Comparison of ENCODE assay signal across 7 mouse cellular contexts in the genomic region with DNA sequence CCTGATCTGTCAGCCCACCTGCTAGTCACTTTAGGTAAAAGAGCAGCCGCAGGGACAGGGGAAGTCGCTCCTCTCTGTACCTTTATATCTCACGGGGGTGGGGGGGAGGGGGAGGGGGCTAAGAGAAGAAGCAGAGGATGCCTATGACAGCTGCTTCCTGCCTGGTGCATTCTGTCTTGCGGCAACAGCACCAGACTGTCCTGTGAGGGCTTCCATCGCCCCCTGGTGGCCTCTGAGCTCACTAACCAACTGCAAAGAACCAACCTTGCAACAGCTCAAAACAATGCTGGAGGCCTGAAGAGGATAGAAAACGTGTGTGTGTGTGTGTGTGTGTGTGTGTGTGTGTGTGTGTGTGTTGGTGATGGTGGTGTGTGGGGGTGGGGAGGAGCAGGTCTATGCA. TPM values are rescaled to one million over a fixed set of nuclear protein-coding genes. Genes with fewer than 3 reads are reported as not detected.
DNase-seq lines count a peak whose midpoint lies in the region; ATAC-seq and TF ChIP-seq lines count a peak whose summit lies in the region.

No protein-coding gene starts in this region.

- no peak overlapping the region for H3K9ac ChIP-seq in intestine, postnatal 0 days (ENCODE audit: low read depth, low read length)
- no peak overlapping the region for H3K9ac ChIP-seq in midbrain, embryonic 15.5 days

- no peaks in the 10 kb centered on the region for H3K4me1 ChIP-seq in cortical plate, adult 2 months (ENCODE audit: control insufficient read depth, insufficient read depth, low read length)
- no peaks in the 10 kb centered on the region for H3K4me1 ChIP-seq in intestine, postnatal 0 days (replicated peaks; ENCODE audit: control insufficient read depth, insufficient read depth, low read length)
- H3K4me1 ChIP-seq in limb, embryonic 10.5 days: peaks cover 3% of the 10 kb centered on the region; the same call in 1 of the 2 replicates
- no peaks in the 10 kb centered on the region for H3K4me1 ChIP-seq in midbrain, embryonic 15.5 days

- no peaks in the 10 kb centered on the region for H3K36me3 ChIP-seq in intestine, postnatal 0 days (ENCODE audit: control insufficient read depth, insufficient read depth)
- peaks cover 20% of the 10 kb centered on the region; the same call in 1 of the 2 replicates for H3K36me3 ChIP-seq in limb, embryonic 10.5 days
- H3K36me3 ChIP-seq in midbrain, embryonic 15.5 days (replicated peaks): peaks cover 61% of the 10 kb centered on the region

- WGBS in intestine, postnatal 0 days: 9% methylated on average over 6 of the region's 6 CpGs
- WGBS in limb, embryonic 10.5 days: 9% methylated on average over 6 of the region's 6 CpGs
- WGBS in midbrain, embryonic 15.5 days: 11% methylated on average over 5 of the region's 6 CpGs

- intact Hi-C loops in gastrocnemius, postnatal 14 days (cut with DNase I; ENCODE audit: low total_unique reads): loop anchor here (10.0 kb wide), 1 partner anchor 149 kb away; no protein-coding TSS in a partner anchor

- no peaks in the 10 kb centered on the region for H3K27me3 ChIP-seq in intestine, postnatal 0 days (replicated peaks; ENCODE audit: control insufficient read depth, insufficient read depth, low read length)
- no peaks in the 10 kb centered on the region for H3K27me3 ChIP-seq in limb, embryonic 10.5 days (ENCODE audit: low read depth, poor library complexity, severe bottlenecking)
- no peaks in the 10 kb centered on the region for H3K27me3 ChIP-seq in midbrain, embryonic 15.5 days (replicated peaks)

- no peak for ATAC-seq in intestine, postnatal 0 days
- peak; percentile 88 for ATAC-seq in midbrain, embryonic 15.5 days (replicated peaks)

- no peak overlapping the region for H3K27ac ChIP-seq in cortical plate, adult 2 months (ENCODE audit: insufficient read depth, low read length)
- no peak overlapping the region for H3K27ac ChIP-seq in intestine, postnatal 0 days (ENCODE audit: low read depth, low read length)
- H3K27ac ChIP-seq in limb, embryonic 10.5 days: no peak overlapping the region
- no peak overlapping the region for H3K27ac ChIP-seq in midbrain, embryonic 15.5 days

- TF ChIP-seq POLR2A in cortical plate, adult 2 months (IDR thresholded peaks at IDR 0.05; ENCODE audit: extremely low read depth, insufficient read depth, low read length): no peak

- DNase-seq in adrenal gland, adult 18-20 months (ENCODE audit: low spot score in 2 of 2): peak; percentile 67 to 69
- DNase-seq in gastrocnemius, postnatal 14 days: peak; percentile 67
- peak; percentile 82 for DNase-seq in limb, embryonic 10.5 days (ENCODE audit: low spot score)
- peak; percentile 60 for DNase-seq in spleen, adult 12 weeks (ENCODE audit: low spot score)

- H3K4me2 ChIP-seq in intestine, postnatal 0 days (replicated peaks; ENCODE audit: low read depth): no peak overlapping the region
- H3K4me2 ChIP-seq in midbrain, embryonic 15.5 days: no peak overlapping the region

- H3K4me3 ChIP-seq in cortical plate, adult 2 months (ENCODE audit: insufficient read depth, low read length): no peak overlapping the region
- H3K4me3 ChIP-seq in intestine, postnatal 0 days (ENCODE audit: low read depth, low read length): no peak overlapping the region
- H3K4me3 ChIP-seq in limb, embryonic 10.5 days: no peak overlapping the region
- no peak overlapping the region for H3K4me3 ChIP-seq in midbrain, embryonic 15.5 days

- H3K9me3 ChIP-seq in intestine, postnatal 0 days (ENCODE audit: control insufficient read depth): no peaks in the 10 kb centered on the region
- H3K9me3 ChIP-seq in limb, embryonic 10.5 days (replicated peaks): no peaks in the 10 kb centered on the region
- no peaks in the 10 kb centered on the region for H3K9me3 ChIP-seq in midbrain, embryonic 15.5 days

- peak; percentile 76 for TF ChIP-seq CTCF in cortical plate, adult 2 months (IDR thresholded peaks at IDR 0.05; ENCODE audit: extremely low read depth, insufficient read depth, low read length)
- peak; percentile 89 for TF ChIP-seq CTCF in intestine, postnatal 0 days (IDR thresholded peaks at IDR 0.05; ENCODE audit: low read depth)

RNA-seq across cellular contexts. Expression of a gene that starts 37.4 kb away (rescaled TPM):
- total RNA-seq in adrenal gland, adult 18-20 months (2021): 10 to 100 TPM; 55.9 to 77.0 TPM
- polyA plus RNA-seq in cortical plate, adult 2 months (2012; rRNA removed): 273 and 275 TPM in 2 replicates
- under 1 TPM; 0.49 to 0.70 TPM for total RNA-seq in gastrocnemius, postnatal 14 days (2021)
- polyA plus RNA-seq in intestine, postnatal 0 days (2015; fragmentation: Nextera tagmentation; extraction: Ambion mirVana): 1.9 and 2.0 TPM in 2 replicates
- 9.7 and 14.7 TPM in 2 replicates for polyA plus RNA-seq in limb, embryonic 10.5 days (2016; fragmentation: Nextera tagmentation; extraction: Ambion mirVana)
- 97.6 and 104 TPM in 2 replicates for polyA plus RNA-seq in midbrain, embryonic 15.5 days (2015; fragmentation: Nextera tagmentation; extraction: Ambion mirVana)

RNA-seq across cellular contexts. Expression of a gene that starts 40.0 kb away (rescaled TPM):
- not detected for total RNA-seq in adrenal gland, adult 18-20 months (2021)
- polyA plus RNA-seq in cortical plate, adult 2 months (2012; rRNA removed): 0.61 and 0.96 TPM in 2 replicates
- not detected for total RNA-seq in gastrocnemius, postnatal 14 days (2021)
- 0.10 and 0.17 TPM in 2 replicates for polyA plus RNA-seq in intestine, postnatal 0 days (2015; fragmentation: Nextera tagmentation; extraction: Ambion mirVana)
- 0.09 and 0.11 TPM in 2 replicates for polyA plus RNA-seq in limb, embryonic 10.5 days (2016; fragmentation: Nextera tagmentation; extraction: Ambion mirVana)
- 8.4 and 10.0 TPM in 2 replicates for polyA plus RNA-seq in midbrain, embryonic 15.5 days (2015; fragmentation: Nextera tagmentation; extraction: Ambion mirVana)
